Mouse (Mus musculus) layer of hippocampus, adult 9-11 months (tissue): ENCODE measurements around the gene Prkar1b.

ENCODE experiments used
- DNase-seq: peaks from one replicate; pipeline ENCODE4 v3.0.0; 2022

The Prkar1b gene

GRCm38 (mm10) chr5:139145726-139146125 is 4.1 kb downstream of the Prkar1b start:
- DNase-seq = no peak

GRCm38 (mm10) chr5:139143890-139144289 is 5.9 kb downstream of the Prkar1b start:
- no peak for DNase-seq

GRCm38 (mm10) chr5:139141326-139141725 is 8.5 kb downstream of the Prkar1b start:
- DNase-seq = no peak

DNA sequence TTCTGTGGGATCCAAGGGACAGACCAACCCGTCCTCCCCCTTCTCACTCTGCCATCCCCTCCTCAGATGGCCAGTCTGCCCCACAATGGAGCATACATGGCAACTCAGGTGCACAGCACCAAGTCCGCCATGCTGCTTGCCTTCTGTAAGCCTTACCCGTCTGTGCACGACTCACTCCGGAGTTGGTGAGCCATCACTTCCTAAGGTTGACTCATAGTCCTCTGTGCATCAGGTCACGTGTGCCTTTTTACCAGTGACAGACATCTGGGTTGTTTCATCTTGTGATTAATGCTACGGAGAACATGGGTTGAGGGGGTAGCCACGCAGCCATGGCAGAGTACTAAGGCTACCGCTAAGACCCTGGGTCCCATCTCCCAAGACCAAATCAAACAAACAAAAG is 9.2 kb downstream of the Prkar1b start:
- DNase-seq = no peak

DNA sequence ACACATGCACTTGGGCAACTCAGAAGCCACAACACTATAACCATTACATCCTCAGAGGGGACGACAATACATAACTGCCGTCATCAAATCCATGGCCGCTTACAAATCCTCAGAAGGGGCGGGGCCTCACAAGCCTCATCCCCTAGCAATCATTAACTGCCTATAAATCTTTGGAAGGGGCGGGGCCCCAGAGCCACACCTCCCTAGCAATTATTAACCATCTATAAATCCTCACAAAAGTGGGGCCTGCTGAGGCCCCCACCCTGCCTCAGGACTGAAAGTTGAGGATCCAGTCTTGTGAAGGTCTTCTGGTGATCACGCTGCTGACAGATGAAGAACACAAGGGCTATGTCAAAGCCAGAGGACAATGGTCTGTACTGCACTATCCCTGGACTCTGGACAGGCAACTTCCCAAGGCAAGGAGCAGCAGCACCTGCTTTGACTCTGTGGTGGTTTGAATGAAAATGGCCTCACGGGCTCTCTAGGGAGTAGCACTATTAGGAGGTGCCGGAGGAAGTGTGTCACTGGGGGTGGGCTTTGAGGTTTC is 10.8 kb downstream of the Prkar1b start:
- no peak for DNase-seq

GRCm38 (mm10) chr5:139138261-139138925 is 11.4 kb downstream of the Prkar1b start:
- DNase-seq = peak; percentile 88

DNA sequence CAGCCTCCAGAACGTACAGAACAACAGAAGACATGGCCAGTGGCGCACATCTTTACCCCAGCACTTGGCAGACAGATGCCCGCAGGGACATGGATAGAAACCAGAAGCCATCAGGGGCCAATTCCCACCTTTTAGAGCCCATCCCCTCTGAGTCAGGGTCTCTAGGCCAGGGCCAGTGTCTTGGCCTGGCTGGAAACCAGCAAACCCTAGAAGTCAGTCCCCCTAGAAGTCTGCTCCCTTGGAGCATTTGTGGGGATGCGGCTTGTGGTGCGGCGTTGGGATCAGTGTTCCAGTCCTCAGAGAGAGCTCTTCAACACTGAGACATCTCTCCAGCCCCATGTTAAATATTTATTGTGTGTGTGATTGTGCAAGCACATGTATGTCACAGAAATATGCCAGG is 12.6 kb downstream of the Prkar1b start:
- no peak for DNase-seq

GRCm38 (mm10) chr5:139136341-139136740 is 13.5 kb downstream of the Prkar1b start:
- DNase-seq = no peak

- no peak for DNase-seq
These were observed 15.3 kb downstream of the Prkar1b start for GRCm38 (mm10) chr5:139134501-139134900.

- no peak for DNase-seq
These were observed 19.4 kb downstream of the Prkar1b start for GRCm38 (mm10) chr5:139130351-139130750.

DNA sequence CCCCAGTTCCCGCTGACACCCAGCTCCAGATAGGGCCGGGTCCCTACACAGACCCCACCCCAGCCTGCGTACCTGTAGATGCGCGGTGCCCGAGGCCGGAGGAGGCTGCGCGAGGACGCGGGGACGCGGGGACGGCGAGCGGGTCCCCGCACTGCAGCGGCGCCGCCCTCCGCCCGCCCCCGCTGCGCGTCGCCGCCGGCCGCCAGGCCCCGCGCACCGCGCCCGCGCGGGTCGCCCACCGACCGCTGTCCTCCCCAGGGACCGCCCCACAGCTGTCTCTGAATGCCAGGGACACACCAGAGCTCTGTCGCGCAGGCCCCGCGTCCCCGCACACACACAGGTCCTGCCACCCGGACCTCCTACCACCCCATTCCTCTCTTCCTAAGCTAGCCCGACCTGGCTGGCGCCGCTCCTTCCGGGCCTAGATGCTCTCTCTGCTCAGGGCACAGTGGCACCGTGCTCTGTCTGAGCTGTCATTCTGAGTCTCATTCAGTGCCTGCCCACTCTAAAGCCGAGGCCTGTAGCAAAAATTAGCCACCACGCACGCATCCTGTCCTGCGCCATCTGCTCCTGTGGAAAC is 20.1 kb downstream of the Prkar1b start:
- DNase-seq = peak; percentile 38

- no peak for DNase-seq
These were observed 20.7 kb downstream of the Prkar1b start for GRCm38 (mm10) chr5:139129078-139129477.

DNA sequence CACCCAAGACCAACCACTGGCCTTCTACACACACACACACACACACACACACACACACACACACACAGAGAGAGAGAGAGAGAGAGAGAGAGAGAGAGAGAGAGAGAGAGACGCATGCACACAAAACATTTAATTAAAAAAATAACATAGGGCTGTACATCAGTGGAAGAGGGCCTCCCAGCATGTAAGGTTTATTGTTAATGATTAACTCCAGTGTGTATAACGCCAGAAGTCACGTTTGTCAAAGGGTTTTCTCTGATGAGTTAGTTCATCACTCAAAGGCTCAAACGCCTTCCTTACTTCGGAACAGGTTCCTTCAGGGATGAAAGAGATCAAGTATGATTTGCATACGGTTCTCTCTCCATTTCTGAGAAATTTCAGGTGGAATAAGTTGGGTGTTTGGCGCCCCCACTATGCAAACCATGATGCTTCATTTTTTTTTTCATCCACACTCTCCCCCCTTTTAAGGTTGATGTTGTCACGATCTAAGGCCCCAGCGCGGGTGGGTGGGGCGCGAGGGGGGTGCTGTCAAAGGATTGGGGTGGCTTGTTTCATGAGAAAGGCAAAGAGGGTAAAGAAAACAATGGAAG is 21.2 kb downstream of the Prkar1b start:
- no peak for DNase-seq

DNA sequence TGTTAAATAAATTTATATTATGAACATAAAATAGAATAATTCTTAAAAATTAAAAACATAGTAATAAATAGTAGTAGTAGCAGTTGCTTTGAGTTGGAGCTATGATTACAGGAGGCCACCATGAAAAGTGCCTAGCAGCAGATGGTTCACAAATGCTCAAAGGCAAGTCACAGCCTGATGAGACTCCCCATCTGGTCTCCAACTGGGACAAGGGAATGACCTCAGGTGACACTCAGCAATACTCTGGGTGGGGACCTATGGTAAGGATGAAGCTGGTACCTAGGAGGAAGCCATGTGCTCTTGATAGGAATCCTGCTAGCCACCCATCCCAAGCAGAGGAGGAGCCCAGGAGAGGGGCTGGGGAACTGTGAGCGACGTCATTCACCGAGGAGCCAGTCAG is 24.1 kb downstream of the Prkar1b start:
- DNase-seq = no peak

- DNase-seq = no peak
These were observed 30.9 kb downstream of the Prkar1b start for GRCm38 (mm10) chr5:139118961-139119276.

- DNase-seq = no peak
These were observed 31.5 kb downstream of the Prkar1b start for GRCm38 (mm10) chr5:139118139-139118960.

GRCm38 (mm10) chr5:139115507-139115906 is 34.3 kb downstream of the Prkar1b start:
- DNase-seq = no peak

GRCm38 (mm10) chr5:139114876-139115275 is 34.9 kb downstream of the Prkar1b start:
- no peak for DNase-seq

- DNase-seq = no peak
These were observed 37.4 kb downstream of the Prkar1b start for GRCm38 (mm10) chr5:139112418-139112817.

DNA sequence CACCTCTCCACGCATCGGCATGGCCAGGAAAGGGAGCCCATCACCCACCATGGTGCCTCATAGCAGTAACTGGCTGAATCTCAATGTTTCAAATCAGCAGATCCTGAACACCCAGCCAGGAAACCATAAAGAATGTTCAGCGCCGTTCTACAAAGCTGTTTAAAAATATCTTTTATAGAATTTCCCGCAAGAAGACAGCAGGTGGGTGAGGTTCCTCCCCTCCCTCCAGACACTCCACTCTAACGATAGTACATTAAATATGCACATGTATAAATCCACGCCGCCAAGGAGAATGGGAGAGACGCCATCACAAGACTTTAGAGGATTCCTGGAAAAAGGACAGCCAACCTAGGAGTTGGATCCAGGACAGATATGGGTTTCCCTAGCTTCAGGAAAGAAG is 37.8 kb downstream of the Prkar1b start:
- DNase-seq = peak; percentile 39

- no peak for DNase-seq
These were observed 39.5 kb downstream of the Prkar1b start for GRCm38 (mm10) chr5:139110140-139110855.

DNA sequence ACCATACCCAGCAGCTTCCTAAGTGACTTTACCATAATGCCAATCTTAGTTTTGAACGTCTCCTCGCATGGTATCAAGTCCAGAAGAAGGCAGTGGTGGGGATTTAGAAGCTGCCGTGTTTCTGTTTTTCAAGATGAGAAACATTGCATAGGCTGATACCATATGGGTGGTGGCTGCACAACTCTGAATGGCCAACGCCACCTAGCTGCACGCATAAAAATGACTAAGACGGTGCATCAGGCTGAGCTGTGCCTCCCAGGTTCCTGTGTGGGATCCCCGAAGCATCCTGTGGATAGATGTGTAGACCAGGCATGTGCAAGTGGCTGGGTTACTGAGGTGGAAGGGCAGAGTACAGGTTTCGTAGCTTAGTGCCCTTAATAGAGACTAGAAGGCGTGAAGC is 42.0 kb downstream of the Prkar1b start:
- DNase-seq = no peak

DNA sequence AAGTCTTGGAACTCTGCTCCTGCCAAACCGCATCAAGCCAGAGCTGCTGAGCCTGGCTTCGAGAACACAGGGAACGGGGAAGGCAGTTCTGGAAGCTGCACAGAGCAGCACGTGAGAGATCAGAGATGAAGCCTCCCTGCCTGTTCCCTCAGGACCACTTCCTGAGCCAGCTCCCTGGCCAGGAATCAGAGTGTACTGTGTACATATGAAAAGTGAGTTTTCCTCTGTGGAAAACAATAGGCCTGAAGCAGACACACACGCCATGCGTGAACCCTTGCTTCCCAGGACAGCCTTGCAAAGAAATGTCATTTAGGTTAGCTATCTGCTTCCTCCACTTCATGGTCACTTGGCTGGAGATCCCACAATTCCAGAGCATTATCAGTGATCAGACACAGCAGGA is 48.0 kb downstream of the Prkar1b start:
- no peak for DNase-seq
